Mouse (Mus musculus) limb, embryonic 14.5 days (tissue): ENCODE measurements around the gene Cdkn1a. TPM values are rescaled to one million over a fixed set of nuclear protein-coding genes. Genes with fewer than 3 reads are reported as not detected.

ENCODE experiments used
- ATAC-seq: fragments of 200-750 bp; cut with Nextera tagmentation; 2 replicates; pipeline ENCODE4 v1.8.0; 2017; ENCODE audit warnings: low read depth, moderate number of reproducible peaks, moderate TSS enrichment; ENCODE audit not compliant: low FRiP score
- DNase-seq: peaks from one replicate; pipeline ENCODE4 v3.0.0-alpha.2; 2015; ENCODE audit warnings: low spot score
- H3K27ac ChIP-seq: fragments of 300-500 bp; sonication (generic); replicated peaks from 2 replicates; pipeline ENCODE4 v1.5.1; 2014; ENCODE audit warnings: low read depth, mild to moderate bottlenecking, low read length, moderate library complexity, mixed read lengths
- H3K27me3 ChIP-seq: fragments of 300-500 bp; sonication (generic); 2 replicates; pipeline ENCODE4 v1.6.1; 2014; ENCODE audit warnings: low read length, mixed read lengths; ENCODE audit not compliant: control insufficient read depth, insufficient read depth
- H3K36me3 ChIP-seq: fragments of 300-500 bp; sonication (generic); 2 replicates; pipeline ENCODE4 v1.6.1; 2014; ENCODE audit warnings: mild to moderate bottlenecking, low read length, moderate library complexity, mixed read lengths; ENCODE audit not compliant: control insufficient read depth, insufficient read depth
- H3K4me1 ChIP-seq: fragments of 300-500 bp; sonication (generic); 2 replicates; pipeline ENCODE4 v1.6.1; 2014; ENCODE audit warnings: antibody characterized with exemption, low read length, mixed read lengths; ENCODE audit not compliant: control insufficient read depth, insufficient read depth
- H3K4me2 ChIP-seq: fragments of 300-500 bp; sonication (generic); replicated peaks from 2 replicates; pipeline ENCODE4 v1.6.1; 2014; ENCODE audit warnings: low read depth, mild to moderate bottlenecking, low read length, moderate library complexity; ENCODE audit not compliant: severe bottlenecking
- H3K4me3 ChIP-seq: fragments of 300-500 bp; sonication (generic); replicated peaks from 2 replicates; pipeline ENCODE4 v1.5.1; 2014; ENCODE audit warnings: low read length
- H3K9ac ChIP-seq: fragments of 300-500 bp; sonication (generic); 2 replicates; pipeline ENCODE4 v1.6.1; 2014; ENCODE audit warnings: mild to moderate bottlenecking, low read depth, low read length, moderate library complexity; ENCODE audit not compliant: severe bottlenecking
- H3K9me3 ChIP-seq: fragments of 300-500 bp; sonication (generic); 2 replicates; pipeline ENCODE4 v1.6.1; 2016; ENCODE audit warnings: low read length; ENCODE audit not compliant: control insufficient read depth
- POLR2A ChIP-seq: fragments of 200-500 bp; IDR thresholded peaks from 2 replicates; pipeline ENCODE4 v1.8.0; 2012; ENCODE audit warnings: inconsistent platforms, mild to moderate bottlenecking, moderate library complexity, borderline replicate concordance; ENCODE audit not compliant: insufficient read depth, insufficient read length; ENCODE audit errors: extremely low read depth
- WGBS: fragments of 180-500 bp; shearing (Covaris S2); extraction: QIAGEN DNeasy Blood & Tissue Kit; methylation state at CpG from one replicate; pipeline ENCODE4 v1.1.7; 2014; 5-methylcytosine and 5-hydroxymethylcytosine counted together
- polyA plus RNA-seq, 2 experiments: library from polyadenylated mRNA; depleted of rRNA in 1 of 2; stranded (reverse) in 1 of 2; unstranded in 1 of 2; fragments of >200 nt; fragmentation: Nextera tagmentation in 1 of 2; extraction: Ambion mirVana in 1 of 2; gene quantifications; 2 replicates each; pipeline versions ENCODE4 v1.2.1 to v1.2.3; 2012 to 2014

Gene Cdkn1a
- polyA plus RNA-seq, 2 experiments = 61.6 to 164 TPM

DNA sequence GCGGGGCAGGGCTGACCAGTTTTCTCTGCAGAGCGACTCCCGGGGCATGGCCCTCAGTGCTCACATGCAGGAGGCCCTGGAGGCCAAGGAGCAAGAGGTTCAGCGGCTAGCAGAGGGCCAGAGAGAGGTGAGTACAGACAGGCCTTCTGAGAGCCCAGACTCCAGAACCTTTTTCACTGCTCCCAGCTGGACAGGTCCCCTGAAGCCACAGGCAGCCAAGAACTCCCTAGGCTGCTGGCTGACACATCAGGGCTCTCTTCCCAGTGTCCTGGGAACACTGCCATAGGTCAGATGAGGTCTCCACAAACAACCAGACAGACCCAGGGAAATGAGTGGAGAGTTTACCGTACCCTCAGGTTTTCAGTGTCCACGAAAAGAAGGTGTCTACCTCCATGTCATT is 45.5 kb downstream of the Cdkn1a start:
- 56% methylated on average over 6 of the region's 6 CpGs for WGBS
- Histone ChIP-seq H3K4me2 (no peak overlapping the region), H3K27ac (no peak overlapping the region), H3K36me3 (no peaks in the 10 kb centered on the region), H3K4me1 (peaks cover 5% of the 10 kb centered on the region; the same call in 1 of the 2 replicates), H3K9ac (no peak overlapping the region), H3K4me3 (no peak overlapping the region), H3K9me3 (no peaks in the 10 kb centered on the region), H3K27me3 (no peaks in the 10 kb centered on the region)
- ATAC-seq = no peak
- DNase-seq = no peak
- TF ChIP-seq POLR2A = no peak

- Histone ChIP-seq H3K27me3 (no peaks in the 10 kb centered on the region), H3K36me3 (no peaks in the 10 kb centered on the region), H3K9ac (no peak overlapping the region), H3K27ac (no peak overlapping the region), H3K9me3 (no peaks in the 10 kb centered on the region), H3K4me2 (no peak overlapping the region), H3K4me1 (peaks cover 5% of the 10 kb centered on the region; the same call in 1 of the 2 replicates), H3K4me3 (no peak overlapping the region)
- no peak for DNase-seq
- no peak for ATAC-seq
- WGBS = 78% methylated on average over 7 of the region's 7 CpGs
- no peak for TF ChIP-seq POLR2A
Observed at GRCm38 (mm10) chr17:29137906-29138305, 47.1 kb downstream of the Cdkn1a start.

- Histone ChIP-seq H3K27ac (no peak overlapping the region), H3K36me3 (no peaks in the 10 kb centered on the region), H3K9me3 (no peaks in the 10 kb centered on the region; the same call in 1 of the 2 replicates), H3K9ac (no peak overlapping the region), H3K4me1 (no peaks in the 10 kb centered on the region), H3K27me3 (no peaks in the 10 kb centered on the region), H3K4me3 (no peak overlapping the region), H3K4me2 (no peak overlapping the region)
- DNase-seq = no peak
- no peak for TF ChIP-seq POLR2A
- no peak for ATAC-seq
- WGBS = 86% methylated on average over 3 of the region's 3 CpGs
Observed at GRCm38 (mm10) chr17:29141577-29141976, 50.8 kb downstream of the Cdkn1a start.

DNA sequence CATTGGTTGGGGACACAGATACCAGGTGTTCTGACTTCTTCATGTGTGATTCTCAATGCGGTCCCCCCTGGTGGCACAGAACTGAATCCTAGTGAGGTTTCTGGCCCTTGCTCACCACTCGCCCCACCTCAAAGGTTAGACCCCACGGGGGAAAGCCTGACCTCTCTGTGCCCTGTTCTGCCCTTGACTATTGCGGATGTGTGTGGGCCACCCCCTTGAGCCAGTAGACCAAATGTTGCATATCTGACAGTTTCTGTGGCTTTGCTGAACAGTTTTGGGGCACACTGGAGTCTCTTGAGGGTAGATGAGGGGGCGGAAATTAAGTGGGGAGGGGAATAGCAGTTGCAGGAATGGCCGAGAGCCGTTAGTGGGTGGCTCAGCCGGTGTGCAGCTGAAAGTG is 52.5 kb downstream of the Cdkn1a start:
- no peaks in the 10 kb centered on the region for H3K27me3 ChIP-seq
- H3K4me3 ChIP-seq = no peak overlapping the region
- no peak overlapping the region for H3K9ac ChIP-seq
- no peak for TF ChIP-seq POLR2A
- no peak for DNase-seq
- no peak for ATAC-seq
- no peak overlapping the region for H3K27ac ChIP-seq
- 78% methylated on average over 8 of the region's 8 CpGs for WGBS
- no peak overlapping the region for H3K4me2 ChIP-seq
- no peaks in the 10 kb centered on the region for H3K4me1 ChIP-seq
- H3K36me3 ChIP-seq = no peaks in the 10 kb centered on the region
- no peaks in the 10 kb centered on the region; the same call in 1 of the 2 replicates for H3K9me3 ChIP-seq

- 92% methylated on average over 12 of the region's 12 CpGs for WGBS
- no peak overlapping the region for H3K9ac ChIP-seq
- H3K4me3 ChIP-seq = no peak overlapping the region
- DNase-seq (no peak), ATAC-seq (no peak)
- H3K27ac ChIP-seq = no peak overlapping the region
- no peak overlapping the region for H3K4me2 ChIP-seq
- H3K36me3 ChIP-seq = no peaks in the 10 kb centered on the region
- H3K9me3 ChIP-seq = no peaks in the 10 kb centered on the region; the same call in 1 of the 2 replicates
- H3K4me1 ChIP-seq = peaks cover 3% of the 10 kb centered on the region; the same call in 1 of the 2 replicates
- H3K27me3 ChIP-seq = no peaks in the 10 kb centered on the region
- TF ChIP-seq POLR2A = no peak
Observed at GRCm38 (mm10) chr17:29145101-29145500, 54.3 kb downstream of the Cdkn1a start.

DNA sequence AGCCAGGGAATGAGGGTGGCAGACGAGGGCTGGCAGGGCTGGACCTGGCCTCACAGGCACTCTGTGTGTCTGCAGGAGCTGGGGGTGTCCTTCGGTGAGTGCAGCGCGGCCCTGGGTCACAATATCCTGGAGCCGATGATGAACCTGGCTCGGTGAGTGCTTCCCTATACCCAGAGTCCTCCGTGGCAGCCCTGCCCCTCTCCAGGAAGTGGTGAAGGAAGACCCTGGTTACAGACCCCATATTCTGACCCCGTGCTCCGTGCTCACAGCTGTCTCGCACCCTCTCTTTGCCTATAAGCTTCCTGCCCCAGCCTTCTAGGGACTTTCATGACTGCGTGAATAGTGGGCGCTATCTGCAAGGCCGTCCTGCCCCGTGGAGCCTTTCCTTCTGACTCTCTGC is 56.5 kb downstream of the Cdkn1a start:
- Histone ChIP-seq H3K36me3 (no peaks in the 10 kb centered on the region), H3K9ac (no peak overlapping the region), H3K4me1 (peaks cover 3% of the 10 kb centered on the region; the same call in 1 of the 2 replicates), H3K9me3 (no peaks in the 10 kb centered on the region; the same call in 1 of the 2 replicates), H3K4me3 (no peak overlapping the region), H3K27ac (no peak overlapping the region), H3K27me3 (no peaks in the 10 kb centered on the region), H3K4me2 (no peak overlapping the region)
- ATAC-seq (no peak), DNase-seq (no peak)
- TF ChIP-seq POLR2A = no peak
- 71% methylated on average over 13 of the region's 14 CpGs for WGBS
